Mouse (Mus musculus) megakaryocyte, adult 5-6 weeks (primary cell): ENCODE data around the gene Gm1113. TPM values are rescaled to one million over a fixed set of nuclear protein-coding genes. Genes with fewer than 3 reads are reported as not detected.

ENCODE experiments used
- ATAC-seq: 2 replicates; pipeline ENCODE4 v1.8.0; 2016; ENCODE audit warnings: mild to moderate bottlenecking, inconsistent platforms; ENCODE audit not compliant: poor library complexity, severe bottlenecking
- total RNA-seq, 2 experiments: library from RNA; stranded (forward) in 1 of 2; stranded (reverse) in 1 of 2; fragments of 153-499, 151-499 nt in 1 of 2; fragments of 221-1000, 200-1000 nt in 1 of 2; gene quantifications; 2 replicates each; pipeline versions ENCODE4 v1.2.3 to v1.2.4; 2015 to 2017

Gm1113 gene
- total RNA-seq (2015) = not detected in 2 replicates
- total RNA-seq (2017) = not detected in 2 replicates

DNA sequence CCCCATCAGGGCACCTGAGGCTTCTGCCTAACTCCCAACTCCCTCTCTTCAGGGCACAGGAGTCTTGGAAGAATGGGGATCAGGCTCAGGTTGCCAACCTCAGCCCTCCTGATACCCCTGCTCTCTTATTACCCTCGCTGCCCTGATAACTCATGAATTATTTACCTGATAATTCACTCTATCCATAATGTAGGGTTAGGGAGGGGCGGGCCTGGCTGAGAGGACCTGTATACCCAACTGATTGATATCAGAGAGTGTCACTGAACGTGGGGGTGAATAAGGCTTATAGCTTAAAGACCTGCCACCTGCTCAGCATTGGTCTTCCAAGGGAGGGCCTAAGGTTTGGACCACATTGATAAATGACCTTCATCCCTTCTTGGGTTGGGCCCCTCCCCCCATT lies at the start of gene Gm1113:
TSS of gene Gm1113 (minus strand) at position 101 of the 400 bp plus-strand sequence.
- ATAC-seq = no peak

GRCm38 (mm10) chr9:35564536-35565240 lies 46.6 kb upstream of the Gm1113 start:
- ATAC-seq = no peak

DNA sequence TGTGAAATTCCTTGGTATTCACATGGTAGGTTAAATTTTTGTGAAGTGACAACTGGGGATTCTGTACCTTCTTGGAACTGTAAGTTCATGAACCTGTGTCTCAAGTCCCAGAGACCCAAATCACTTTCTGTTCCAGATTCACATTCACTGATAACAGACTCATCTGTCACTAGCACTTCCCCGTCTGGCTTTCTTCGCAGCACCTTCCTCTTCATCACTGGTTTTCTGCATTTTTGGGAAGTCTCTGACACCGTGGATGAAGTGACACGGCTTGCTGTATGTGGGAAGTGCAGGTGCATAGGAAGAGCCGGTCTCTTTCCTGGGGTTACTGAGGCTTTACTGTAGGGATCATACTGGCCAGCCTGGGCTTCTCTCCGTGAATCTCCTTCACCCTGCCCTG lies 43.5 kb upstream of the Gm1113 start:
- ATAC-seq = no peak

- no peak for ATAC-seq
Measured at GRCm38 (mm10) chr9:35561076-35561475, 43.0 kb upstream of the Gm1113 start.

DNA sequence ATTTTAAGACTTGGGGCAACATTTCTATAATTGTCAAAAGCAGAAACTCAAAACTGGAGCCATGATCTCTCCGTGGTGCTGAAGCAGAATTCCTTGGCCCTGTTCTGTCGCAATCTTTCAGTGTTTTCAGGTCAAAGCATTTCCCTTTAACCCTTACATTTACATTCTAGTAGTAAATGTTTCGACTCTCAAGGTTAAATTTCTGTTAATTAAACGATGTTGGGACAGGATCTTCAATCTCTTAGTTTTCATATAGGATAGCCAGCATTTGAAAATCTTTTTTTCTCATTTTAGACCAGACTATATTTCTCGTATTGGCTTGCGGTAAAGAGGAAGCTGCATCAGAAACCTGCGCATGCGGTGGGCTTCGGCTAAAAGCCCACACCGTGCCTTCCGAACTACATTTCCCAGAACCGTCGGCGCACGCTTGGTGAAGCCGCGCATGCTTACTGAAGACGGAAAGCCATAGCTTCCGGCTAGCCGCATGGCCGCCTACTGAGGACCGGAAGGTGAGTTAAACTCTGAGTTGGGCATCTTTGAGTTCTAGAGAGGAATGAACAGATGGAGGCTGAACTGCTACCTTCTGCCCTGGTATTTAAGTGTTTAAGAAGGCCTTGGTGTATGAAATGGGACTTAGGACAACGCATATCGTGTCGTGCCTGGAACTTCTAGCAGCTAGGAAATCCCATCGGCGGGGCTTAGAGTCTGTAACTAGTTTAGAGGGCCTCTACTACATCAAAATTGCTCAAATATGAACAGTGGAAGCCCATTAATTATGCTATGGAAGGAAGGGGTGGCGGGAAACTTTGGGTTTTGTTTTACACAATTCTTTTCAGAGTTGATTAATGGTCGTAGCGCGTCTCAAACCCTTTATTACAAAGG lies 41.2 kb upstream of the Gm1113 start:
- ATAC-seq = peak; percentile 99

GRCm38 (mm10) chr9:35558257-35559008 lies 40.4 kb upstream of the Gm1113 start, which contains the start of the genes Ddx25 and Pus3:
TSS of gene Ddx25 (minus strand) at chr9:35558528.
TSS of gene Pus3 (plus strand) at chr9:35558595.
- no peak for ATAC-seq

GRCm38 (mm10) chr9:35556494-35557102 lies 38.5 kb upstream of the Gm1113 start:
- ATAC-seq = no peak

DNA sequence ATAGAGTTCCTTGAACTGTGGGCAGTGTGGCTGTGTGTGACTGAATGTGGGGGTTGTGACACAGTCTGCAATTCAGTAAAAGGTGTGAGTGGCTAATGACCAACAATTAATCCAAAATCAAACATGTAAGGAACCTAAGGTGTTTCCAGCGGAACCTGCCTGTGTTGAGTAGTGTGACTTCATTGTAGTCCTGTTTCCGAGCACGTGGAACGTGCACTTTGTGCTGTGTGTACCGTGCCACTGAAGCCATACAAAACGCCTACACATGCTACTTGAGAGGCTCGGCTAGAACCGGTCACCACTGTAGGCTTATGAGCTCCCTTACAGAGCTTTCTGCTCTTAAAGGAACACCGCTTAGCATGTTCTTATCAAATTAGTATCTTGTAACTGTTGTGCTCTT lies 30.4 kb upstream of the Gm1113 start:
- no peak for ATAC-seq

- peak; percentile 93 for ATAC-seq
Measured at GRCm38 (mm10) chr9:35546745-35547144, 28.7 kb upstream of the Gm1113 start.

DNA sequence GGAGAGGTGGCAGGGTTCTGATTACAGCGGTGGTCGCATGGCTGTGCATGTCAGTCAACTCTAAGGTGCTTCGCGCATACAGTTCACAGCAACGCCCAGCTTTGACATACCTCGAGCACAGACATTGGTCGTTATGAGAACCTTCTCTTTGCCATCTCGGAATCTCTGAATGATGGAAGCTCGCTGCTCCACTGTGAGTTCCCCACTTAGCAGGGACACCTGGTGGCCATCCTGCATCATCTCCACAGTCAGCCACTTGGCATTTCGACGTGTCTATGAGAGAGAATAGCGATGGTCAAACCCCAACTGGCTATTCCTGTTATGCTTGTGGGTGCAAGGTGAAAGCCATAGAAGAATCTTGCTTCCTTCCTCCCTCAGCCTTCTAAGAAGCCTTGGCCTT lies 27.6 kb upstream of the Gm1113 start:
- no peak for ATAC-seq

- ATAC-seq = no peak
Measured at GRCm38 (mm10) chr9:35544666-35545065, 26.6 kb upstream of the Gm1113 start.

DNA sequence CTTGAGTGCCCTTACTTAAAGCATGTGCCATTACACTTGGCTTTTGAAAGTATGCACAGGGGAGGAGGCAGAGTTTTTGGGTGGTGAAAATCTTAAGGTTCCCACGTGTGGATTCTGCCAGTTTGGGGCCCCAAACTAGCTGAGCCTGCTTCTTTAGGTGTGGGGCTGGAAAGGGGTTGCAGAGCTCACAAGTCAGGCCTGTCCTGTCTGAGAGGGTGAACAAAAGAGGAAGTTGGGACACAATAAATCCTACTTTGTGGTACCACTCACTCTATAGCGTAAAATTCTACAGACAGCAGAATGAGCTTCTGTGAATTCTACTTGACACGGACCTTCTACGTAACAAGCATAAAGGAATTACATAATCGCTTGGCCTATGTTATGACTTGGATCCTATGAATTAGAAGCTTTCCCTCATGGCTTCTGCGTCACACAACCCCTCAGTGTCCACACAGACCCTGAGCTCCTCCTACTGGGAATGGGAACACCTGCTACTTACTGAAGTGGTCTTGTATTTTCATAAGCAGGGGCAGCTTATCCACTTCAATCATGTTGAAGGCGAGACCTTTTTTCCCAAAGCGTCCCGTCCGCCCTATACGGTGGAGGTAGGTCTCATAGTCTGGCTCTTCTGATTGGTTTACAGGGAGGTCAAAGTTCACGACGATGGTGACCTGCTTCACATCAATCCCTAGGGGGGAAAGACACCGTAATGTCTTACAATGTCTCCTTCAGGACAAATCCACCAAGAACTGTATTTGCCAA lies 25.2 kb upstream of the Gm1113 start:
- ATAC-seq = no peak

DNA sequence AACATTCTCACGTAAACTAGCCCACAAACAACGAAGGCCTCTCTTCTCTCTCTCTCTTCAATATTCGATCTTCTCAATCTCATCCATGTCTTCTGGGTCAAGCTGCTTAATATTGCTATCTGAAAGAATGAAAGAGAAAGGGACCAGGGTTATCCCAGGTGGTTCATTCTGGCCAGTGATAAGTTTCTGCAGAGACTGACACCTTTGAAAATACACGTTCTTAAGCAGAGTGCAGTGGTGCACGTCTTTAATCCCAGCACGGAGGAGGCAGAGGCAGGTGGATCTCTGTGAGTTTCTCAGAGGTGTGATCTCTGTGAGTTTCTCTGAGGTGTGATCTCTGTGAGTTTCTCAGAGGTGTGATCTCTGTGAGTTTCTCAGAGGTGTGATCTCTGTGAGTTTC lies 23.9 kb upstream of the Gm1113 start:
- ATAC-seq = no peak

DNA sequence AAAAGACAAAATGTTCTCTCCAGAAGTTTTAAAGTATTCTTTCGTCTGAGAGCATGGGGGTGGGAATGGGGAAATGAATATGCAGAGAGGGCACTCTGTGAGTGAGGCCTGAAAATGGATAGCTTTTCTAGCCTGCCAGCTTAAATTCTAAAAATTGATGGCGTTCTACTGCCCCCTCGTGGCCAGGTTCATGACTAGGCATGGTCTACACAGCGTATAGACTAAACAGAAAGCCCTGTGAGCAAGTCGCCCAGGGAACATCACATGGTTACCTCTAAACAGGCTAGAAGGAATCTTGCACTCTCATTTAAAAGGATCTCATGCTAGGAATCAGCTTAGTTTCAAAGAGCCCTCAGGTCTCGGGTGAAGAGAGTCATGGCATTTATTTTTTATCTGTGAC lies 23.4 kb upstream of the Gm1113 start:
- peak; percentile 73 for ATAC-seq

DNA sequence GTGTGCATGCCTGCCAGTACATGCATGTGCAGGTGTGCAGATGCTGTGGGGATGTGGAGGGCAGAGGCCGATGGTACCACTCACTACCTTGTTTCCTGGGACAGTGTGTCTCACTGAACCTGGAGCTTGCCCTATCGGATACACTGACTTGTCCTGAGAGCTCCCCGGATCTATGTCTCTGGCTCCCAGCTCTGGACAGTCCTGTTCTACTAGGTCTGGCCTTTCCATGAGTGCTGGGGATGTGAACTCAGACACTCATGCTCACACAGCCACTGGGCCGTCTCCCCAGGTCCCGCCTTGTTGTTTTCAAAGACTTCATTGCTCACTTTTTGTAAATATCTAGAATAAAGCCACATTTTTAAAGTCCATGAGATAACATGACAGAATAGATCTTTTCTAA lies 23.0 kb upstream of the Gm1113 start:
- ATAC-seq = no peak

- ATAC-seq = no peak
Measured at GRCm38 (mm10) chr9:35539001-35539750, 21.1 kb upstream of the Gm1113 start.

DNA sequence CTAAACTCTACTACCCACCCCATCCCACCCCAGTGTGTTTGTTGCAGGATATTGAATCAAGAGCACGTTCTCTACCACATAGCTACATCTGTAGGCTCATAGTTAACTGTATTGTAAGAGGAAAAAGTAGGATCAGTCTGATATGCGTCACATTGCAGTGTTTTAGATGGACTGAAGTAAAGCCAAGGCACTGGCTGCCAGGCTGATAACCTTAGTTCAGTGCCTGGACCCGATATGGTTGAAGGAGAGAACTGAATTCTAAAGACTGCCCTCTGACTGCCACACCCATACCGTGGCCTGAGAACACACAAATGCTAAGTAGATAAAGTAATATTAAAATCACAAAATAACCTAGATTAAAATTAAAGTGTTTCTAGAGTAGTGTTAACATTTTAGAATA lies 17.8 kb upstream of the Gm1113 start:
- ATAC-seq = no peak

- peak; percentile 93 for ATAC-seq
Measured at GRCm38 (mm10) chr9:35535110-35535509, 17.0 kb upstream of the Gm1113 start.

- no peak for ATAC-seq
Measured at GRCm38 (mm10) chr9:35533266-35533665, 15.2 kb upstream of the Gm1113 start.
